Mouse (Mus musculus): ENCODE results near the gene Rnf157. TPM values are rescaled to one million over a fixed set of nuclear protein-coding genes. Genes with fewer than 3 reads are reported as not detected.

Rnf157 gene
- polyA plus RNA-seq, 1 experiment, result 2.3 TPM

DNA sequence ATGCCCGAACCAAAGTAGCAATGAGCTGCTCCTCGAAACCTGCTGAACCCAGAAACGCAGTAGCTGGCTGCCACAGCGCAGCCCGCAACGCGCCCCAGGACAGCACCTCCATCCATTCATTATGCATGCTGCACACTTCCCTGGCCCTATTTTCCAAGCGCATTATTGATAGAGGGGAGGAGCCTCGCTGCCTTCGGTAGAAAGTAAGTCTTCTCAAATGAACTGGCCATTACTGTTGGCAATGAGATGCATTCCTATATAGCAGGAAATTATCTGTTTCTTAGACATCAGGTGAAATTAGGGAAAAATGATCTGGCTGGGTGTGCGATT is 14.5 kb downstream of the Rnf157 start:
- no peak overlapping the region for H3K27ac ChIP-seq (ENCODE audit: insufficient read depth, low read depth, low read length)

GRCm38 (mm10) chr11:116397517-116398347 is 15.1 kb downstream of the Rnf157 start:
- H3K27ac ChIP-seq (ENCODE audit: insufficient read depth, low read depth, low read length), result no peak overlapping the region
- TF ChIP-seq CTCF (IDR thresholded peaks at IDR 0.05; ENCODE audit: extremely low read depth, insufficient read length, insufficient replicate concordance, low read depth, low read length) (no peak), POLR2A (IDR thresholded peaks at IDR 0.05; ENCODE audit: low read depth, low read length) (no peak)
- H3K27me3 ChIP-seq (ENCODE audit: control insufficient read depth, insufficient read depth, low read length), result no peaks in the 10 kb centered on the region
- WGBS, result 71% methylated on average over 8 of the region's 8 CpGs
- H3K4me3 ChIP-seq (ENCODE audit: low read depth, low read length), result no peak overlapping the region
- H3K36me3 ChIP-seq (ENCODE audit: control insufficient read depth, insufficient read depth, low read length), result no peaks in the 10 kb centered on the region
- H3K4me1 ChIP-seq (ENCODE audit: control insufficient read depth, insufficient read depth, insufficient read length, low read length), result no peaks in the 10 kb centered on the region

More for the DNA sequence above, 14.5 kb downstream of the Rnf157 start:
- WGBS, result 82% methylated on average over 11 of the region's 11 CpGs
- H3K27me3 ChIP-seq (ENCODE audit: control insufficient read depth, insufficient read depth, low read length), result no peaks in the 10 kb centered on the region
- no peak overlapping the region for H3K4me3 ChIP-seq (ENCODE audit: low read depth, low read length)
- H3K4me1 ChIP-seq (ENCODE audit: control insufficient read depth, insufficient read depth, insufficient read length, low read length), result no peaks in the 10 kb centered on the region
- TF ChIP-seq POLR2A (IDR thresholded peaks at IDR 0.05; ENCODE audit: low read depth, low read length), result no peak
- TF ChIP-seq CTCF (IDR thresholded peaks at IDR 0.05; ENCODE audit: extremely low read depth, insufficient read length, insufficient replicate concordance, low read depth, low read length), result no peak
- H3K36me3 ChIP-seq (ENCODE audit: control insufficient read depth, insufficient read depth, low read length), result no peaks in the 10 kb centered on the region

DNA sequence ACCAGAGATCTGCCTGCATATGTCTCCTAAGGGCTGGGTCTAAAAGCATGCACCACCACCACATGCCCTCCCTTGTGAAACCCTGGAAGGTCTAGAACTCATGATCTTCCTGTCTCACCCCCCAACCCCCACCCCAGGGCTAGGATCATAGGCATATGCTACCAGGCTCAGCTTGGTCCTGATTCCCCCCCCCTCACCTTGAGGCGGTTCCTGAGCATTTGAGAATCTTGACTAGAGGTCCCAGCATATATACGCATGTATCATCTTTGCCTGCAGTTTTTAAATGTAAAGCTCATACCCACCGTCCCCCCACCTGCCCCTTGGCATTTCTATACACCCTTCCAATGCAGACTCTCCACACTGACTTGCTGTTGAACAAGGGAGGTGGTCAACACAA is 15.9 kb downstream of the Rnf157 start:
- TF ChIP-seq POLR2A (IDR thresholded peaks at IDR 0.05; ENCODE audit: low read depth, low read length) (no peak), CTCF (IDR thresholded peaks at IDR 0.05; ENCODE audit: extremely low read depth, insufficient read length, insufficient replicate concordance, low read depth, low read length) (no peak)
- Histone ChIP-seq H3K36me3 (ENCODE audit: control insufficient read depth, insufficient read depth, low read length) (no peaks in the 10 kb centered on the region), H3K27ac (ENCODE audit: insufficient read depth, low read depth, low read length) (no peak overlapping the region), H3K4me3 (ENCODE audit: low read depth, low read length) (no peak overlapping the region), H3K4me1 (ENCODE audit: control insufficient read depth, insufficient read depth, insufficient read length, low read length) (no peaks in the 10 kb centered on the region), H3K27me3 (ENCODE audit: control insufficient read depth, insufficient read depth, low read length) (no peaks in the 10 kb centered on the region)
- WGBS, result 96% methylated on average over 3 of the region's 3 CpGs

DNA sequence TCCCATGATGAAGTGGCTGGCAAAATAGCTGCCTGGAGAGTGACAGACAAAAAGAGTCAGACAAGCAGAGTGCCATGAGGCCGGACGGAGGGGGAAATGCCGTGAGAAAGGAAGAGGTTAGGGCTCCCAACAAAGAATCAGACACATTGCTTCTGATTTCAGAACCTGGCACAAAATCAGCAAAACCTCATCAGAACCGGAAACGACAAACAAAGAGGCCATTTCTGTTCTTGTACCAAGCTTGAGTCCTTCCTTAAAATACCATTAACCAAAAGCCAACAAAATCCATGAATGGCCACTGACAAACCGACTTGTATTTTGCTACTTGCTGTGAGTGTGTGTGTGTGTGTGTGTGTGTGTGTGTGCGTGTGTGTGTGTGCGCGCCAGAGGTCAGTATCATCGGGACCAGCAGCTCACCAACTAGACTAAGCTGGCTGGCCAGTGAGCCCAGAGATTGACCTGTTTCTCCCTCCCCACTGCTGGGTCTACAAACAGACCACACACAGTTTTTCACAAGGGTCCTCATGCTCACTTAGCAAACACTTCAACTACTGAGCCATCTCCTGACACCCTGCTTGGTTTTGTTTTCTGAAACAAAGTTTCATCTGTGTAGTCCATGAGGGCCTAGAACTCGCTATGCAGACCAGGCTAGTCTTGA is 16.4 kb downstream of the Rnf157 start:
- no peaks in the 10 kb centered on the region for H3K4me1 ChIP-seq (ENCODE audit: control insufficient read depth, insufficient read depth, insufficient read length, low read length)
- TF ChIP-seq POLR2A (IDR thresholded peaks at IDR 0.05; ENCODE audit: low read depth, low read length), result no peak
- TF ChIP-seq CTCF (IDR thresholded peaks at IDR 0.05; ENCODE audit: extremely low read depth, insufficient read length, insufficient replicate concordance, low read depth, low read length), result no peak
- H3K27me3 ChIP-seq (ENCODE audit: control insufficient read depth, insufficient read depth, low read length), result no peaks in the 10 kb centered on the region
- no peak overlapping the region for H3K27ac ChIP-seq (ENCODE audit: insufficient read depth, low read depth, low read length)
- no peak overlapping the region for H3K4me3 ChIP-seq (ENCODE audit: low read depth, low read length)
- H3K36me3 ChIP-seq (ENCODE audit: control insufficient read depth, insufficient read depth, low read length), result no peaks in the 10 kb centered on the region
- WGBS, result 89% methylated on average over 11 of the region's 11 CpGs

- Histone ChIP-seq H3K4me3 (ENCODE audit: low read depth, low read length) (peak overlapping the region; percentile 35), H3K36me3 (ENCODE audit: control insufficient read depth, insufficient read depth, low read length) (no peaks in the 10 kb centered on the region), H3K4me1 (ENCODE audit: control insufficient read depth, insufficient read depth, insufficient read length, low read length) (no peaks in the 10 kb centered on the region), H3K27me3 (ENCODE audit: control insufficient read depth, insufficient read depth, low read length) (no peaks in the 10 kb centered on the region), H3K27ac (ENCODE audit: insufficient read depth, low read depth, low read length) (peak overlapping the region; percentile 56)
- TF ChIP-seq CTCF (IDR thresholded peaks at IDR 0.05; ENCODE audit: extremely low read depth, insufficient read length, insufficient replicate concordance, low read depth, low read length) (no peak), POLR2A (IDR thresholded peaks at IDR 0.05; ENCODE audit: low read depth, low read length) (no peak)
- 51% methylated on average over 4 of the region's 4 CpGs for WGBS
These were observed 18.1 kb downstream of the Rnf157 start for GRCm38 (mm10) chr11:116394769-116395168.

DNA sequence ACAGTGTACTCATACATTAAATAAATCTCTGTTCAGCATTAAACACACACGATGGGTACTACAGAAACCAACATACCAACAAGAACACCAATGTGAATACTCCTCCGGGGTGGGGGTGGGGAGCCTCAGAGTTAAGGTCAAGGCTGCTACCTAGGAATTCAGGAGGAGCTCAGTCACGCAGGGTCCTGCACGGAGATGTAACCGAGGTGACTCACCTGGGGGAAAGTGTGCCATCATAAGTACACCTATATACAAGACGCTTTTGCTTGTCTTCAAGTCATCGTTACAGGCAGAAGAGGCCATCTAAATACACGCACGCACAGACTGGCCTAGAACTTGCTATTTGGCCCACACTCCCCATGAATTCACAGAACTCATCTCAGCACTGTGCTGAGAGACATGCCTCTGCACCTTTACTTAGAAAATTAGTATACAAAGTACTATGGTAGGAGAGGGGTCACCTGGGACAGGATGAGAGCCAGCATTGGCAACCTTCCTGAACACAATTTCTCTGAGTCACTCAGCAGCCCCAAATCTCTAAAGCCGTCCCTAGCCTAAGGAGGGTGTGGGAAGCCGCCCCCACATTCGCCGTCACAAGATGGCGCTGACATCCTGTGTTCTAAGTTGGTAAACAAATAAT is 23.9 kb downstream of the Rnf157 start:
- Histone ChIP-seq H3K36me3 (ENCODE audit: control insufficient read depth, insufficient read depth, low read length) (no peaks in the 10 kb centered on the region), H3K27me3 (ENCODE audit: control insufficient read depth, insufficient read depth, low read length) (no peaks in the 10 kb centered on the region), H3K4me1 (ENCODE audit: control insufficient read depth, insufficient read depth, insufficient read length, low read length) (no peaks in the 10 kb centered on the region), H3K27ac (ENCODE audit: insufficient read depth, low read depth, low read length) (peak overlapping the region; percentile 46), H3K4me3 (ENCODE audit: low read depth, low read length) (no peak overlapping the region)
- WGBS, result 62% methylated on average over 14 of the region's 14 CpGs
- TF ChIP-seq CTCF (IDR thresholded peaks at IDR 0.05; ENCODE audit: extremely low read depth, insufficient read length, insufficient replicate concordance, low read depth, low read length) (no peak), POLR2A (IDR thresholded peaks at IDR 0.05; ENCODE audit: low read depth, low read length) (no peak)
